Mouse (Mus musculus) forebrain, embryonic 13.5 days (tissue): ENCODE measurements around the gene Gm28230. TPM values are rescaled to one million over a fixed set of nuclear protein-coding genes. Genes with fewer than 3 reads are reported as not detected.
A peak's percentile ranks its signal among the peaks of the same experiment; 100 is the strongest.

Experiments
- ATAC-seq: fragments of 200-750 bp; cut with Nextera tagmentation; 2 replicates; pipeline ENCODE4 v1.8.0; 2017
- H3K27ac ChIP-seq: fragments of 300-500 bp; sonication (generic); 2 replicates; pipeline ENCODE4 v1.5.1; 2015; ENCODE audit warnings: inconsistent platforms, mild to moderate bottlenecking, moderate library complexity
- H3K27me3 ChIP-seq: fragments of 300-500 bp; sonication (generic); 2 replicates; pipeline ENCODE4 v1.6.1; 2015; ENCODE audit warnings: mild to moderate bottlenecking, inconsistent platforms
- H3K36me3 ChIP-seq: fragments of 300-500 bp; sonication (generic); 2 replicates; pipeline ENCODE4 v1.6.1; 2015; ENCODE audit warnings: mild to moderate bottlenecking, inconsistent platforms; ENCODE audit not compliant: poor library complexity, severe bottlenecking
- H3K4me1 ChIP-seq: fragments of 300-500 bp; sonication (generic); 2 replicates; pipeline ENCODE4 v1.6.1; 2015; ENCODE audit warnings: inconsistent platforms
- H3K4me2 ChIP-seq: fragments of 300-500 bp; sonication (generic); 2 replicates; pipeline ENCODE4 v1.6.1; 2015; ENCODE audit warnings: inconsistent platforms, mild to moderate bottlenecking, moderate library complexity
- H3K4me3 ChIP-seq: fragments of 300-500 bp; sonication (generic); 2 replicates; pipeline ENCODE4 v1.5.1; 2015; ENCODE audit warnings: mild to moderate bottlenecking, inconsistent platforms
- H3K9ac ChIP-seq: fragments of 300-500 bp; sonication (generic); 2 replicates; pipeline ENCODE4 v1.6.1; 2015; ENCODE audit warnings: mild to moderate bottlenecking, inconsistent platforms
- H3K9me3 ChIP-seq: fragments of 300-500 bp; sonication (generic); replicated peaks from 2 replicates; pipeline ENCODE4 v1.6.1; 2016; ENCODE audit warnings: inconsistent platforms
- WGBS: fragments of 180-500 bp; shearing (Covaris S2); methylation state at CpG from one replicate; pipeline ENCODE4 v1.1.7; 2015; 5-methylcytosine and 5-hydroxymethylcytosine counted together
- polyA plus RNA-seq: library from polyadenylated mRNA; unstranded; fragments of >200 nt; fragmentation: Nextera tagmentation; extraction: Ambion mirVana; gene quantifications from 2 replicates; pipeline ENCODE4 v1.2.1, GENCODE M21; 2015

The Gm28230 gene
- polyA plus RNA-seq, 1 experiment from 2014 or later, result not detected

- no peak for ATAC-seq
- H3K4me3 ChIP-seq, result no peak overlapping the region
Observed at GRCm38 (mm10) chr2:74686301-74686987, 40.1 kb upstream of the Gm28230 start.

DNA sequence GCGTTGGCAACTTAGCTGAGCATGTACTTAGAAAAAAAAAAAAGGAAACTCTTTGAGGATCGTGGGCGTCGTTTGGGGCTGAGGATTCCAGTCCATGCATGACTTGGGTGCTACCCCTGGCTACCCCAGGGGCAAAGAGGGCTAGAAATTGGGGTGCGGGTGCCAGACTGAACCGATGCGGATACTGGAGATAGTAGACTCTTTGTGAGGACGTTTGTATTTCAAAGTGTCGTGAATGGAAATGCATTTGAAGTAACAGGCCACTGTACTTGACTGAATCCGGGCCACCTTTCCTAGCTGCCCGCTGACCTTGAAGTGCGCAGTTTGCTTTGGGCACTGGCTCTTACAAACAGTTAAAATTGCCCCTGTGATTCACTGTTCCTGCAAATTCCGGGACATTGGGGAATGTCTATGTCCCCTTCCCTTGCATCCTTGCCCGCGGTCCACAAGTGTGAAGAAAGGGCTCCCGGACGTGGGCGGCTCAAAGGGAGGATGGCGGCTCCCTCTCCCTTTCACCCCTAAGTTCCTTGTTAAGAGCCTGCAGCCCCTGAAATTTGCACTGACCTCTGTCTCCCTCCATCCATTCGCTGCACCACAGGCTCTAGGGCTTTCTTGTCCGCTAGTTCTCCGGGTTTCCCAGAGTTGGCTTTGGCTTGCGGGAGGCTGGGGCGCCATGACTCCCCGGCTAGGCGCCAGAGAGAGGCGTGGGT lies 39.4 kb upstream of the Gm28230 start:
- Histone ChIP-seq H3K9ac (no peak overlapping the region), H3K27me3 (peaks cover 97% of the 10 kb centered on the region), H3K36me3 (no peaks in the 10 kb centered on the region), H3K27ac (no peak overlapping the region), H3K4me3 (no peak overlapping the region), H3K9me3 (no peaks in the 10 kb centered on the region), H3K4me1 (peaks cover 12% of the 10 kb centered on the region), H3K4me2 (no peak overlapping the region)
- 2% methylated on average over 27 of the region's 27 CpGs for WGBS
- ATAC-seq, result no peak

More at GRCm38 (mm10) chr2:74686301-74686987, 40.1 kb upstream of the Gm28230 start:
- Histone ChIP-seq H3K9ac (no peak overlapping the region), H3K27ac (no peak overlapping the region), H3K4me1 (peaks cover 14% of the 10 kb centered on the region), H3K9me3 (no peaks in the 10 kb centered on the region), H3K27me3 (peaks cover 97% of the 10 kb centered on the region), H3K36me3 (no peaks in the 10 kb centered on the region), H3K4me2 (no peak overlapping the region)
- 5% methylated on average over 17 of the region's 17 CpGs for WGBS

- no peak overlapping the region for H3K9ac ChIP-seq
- no peak for ATAC-seq
- no peaks in the 10 kb centered on the region for H3K36me3 ChIP-seq
- H3K4me2 ChIP-seq, result no peak overlapping the region
- H3K4me1 ChIP-seq, result peaks cover 4% of the 10 kb centered on the region; the same call in 1 of the 2 replicates
- H3K27ac ChIP-seq, result no peak overlapping the region
- under 1% methylated on average over 31 of the region's 31 CpGs for WGBS
- H3K4me3 ChIP-seq, result no peak overlapping the region
- H3K9me3 ChIP-seq, result no peaks in the 10 kb centered on the region
- H3K27me3 ChIP-seq, result peaks cover 97% of the 10 kb centered on the region
Observed at GRCm38 (mm10) chr2:74687698-74688555, 38.6 kb upstream of the Gm28230 start.

- H3K4me3 ChIP-seq, result no peak overlapping the region
- ATAC-seq, result no peak
- H3K9ac ChIP-seq, result no peak overlapping the region
- no peak overlapping the region for H3K4me2 ChIP-seq
- WGBS, result 4% methylated on average over 12 of the region's 12 CpGs
- H3K36me3 ChIP-seq, result no peaks in the 10 kb centered on the region
- no peaks in the 10 kb centered on the region for H3K9me3 ChIP-seq
- no peak overlapping the region for H3K27ac ChIP-seq
- peaks cover 97% of the 10 kb centered on the region for H3K27me3 ChIP-seq
- 0 out of 2 replicates have a peak, but pooled peaks cover 3% of the 10 kb centered on the region for H3K4me1 ChIP-seq
Observed at GRCm38 (mm10) chr2:74688795-74689573, 37.5 kb upstream of the Gm28230 start.

GRCm38 (mm10) chr2:74689574-74690337 lies 36.8 kb upstream of the Gm28230 start:
- peaks cover 97% of the 10 kb centered on the region for H3K27me3 ChIP-seq

DNA sequence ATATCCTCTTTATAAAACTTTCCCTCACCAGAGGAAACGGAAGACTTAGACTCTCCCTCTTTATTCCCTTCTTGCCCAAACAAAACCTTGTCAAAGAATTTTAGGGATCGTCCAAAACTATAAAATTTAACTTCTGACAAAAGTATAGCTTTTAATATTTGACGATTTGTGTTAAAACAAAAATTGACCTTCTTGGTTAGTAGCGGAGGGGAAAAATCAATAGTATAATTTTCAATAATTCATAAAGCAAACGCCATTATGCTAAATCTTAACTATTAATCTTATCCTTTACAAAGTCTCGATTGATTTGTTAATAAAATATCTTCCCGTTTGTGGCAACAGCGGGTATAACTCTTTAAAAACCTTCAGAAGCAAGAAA lies 36.2 kb upstream of the Gm28230 start:
- Histone ChIP-seq H3K27ac (no peak overlapping the region), H3K4me2 (no peak overlapping the region), H3K9me3 (no peaks in the 10 kb centered on the region), H3K4me3 (no peak overlapping the region), H3K4me1 (0 out of 2 replicates have a peak, but pooled peaks cover 3% of the 10 kb centered on the region), H3K27me3 (peaks cover 97% of the 10 kb centered on the region), H3K9ac (no peak overlapping the region), H3K36me3 (no peaks in the 10 kb centered on the region)
- 9% methylated on average over 8 of the region's 8 CpGs for WGBS
- no peak for ATAC-seq

More at GRCm38 (mm10) chr2:74689574-74690337, 36.8 kb upstream of the Gm28230 start:
- H3K4me1 ChIP-seq, result 0 out of 2 replicates have a peak, but pooled peaks cover 3% of the 10 kb centered on the region
- H3K4me3 ChIP-seq, result no peak overlapping the region
- 1% methylated on average over 24 of the region's 24 CpGs for WGBS
- no peaks in the 10 kb centered on the region for H3K9me3 ChIP-seq
- no peak overlapping the region for H3K27ac ChIP-seq
- no peak for ATAC-seq
- no peak overlapping the region for H3K4me2 ChIP-seq
- no peak overlapping the region for H3K9ac ChIP-seq
- no peaks in the 10 kb centered on the region for H3K36me3 ChIP-seq

GRCm38 (mm10) chr2:74691022-74691951 lies 35.2 kb upstream of the Gm28230 start, which contains the start of gene Hoxd10:
Gene Hoxd10, plus strand, starts transcription at chr2:74691924.
- Histone ChIP-seq H3K9ac (no peak within 1 kb of the TSS), H3K9me3 (no peaks in the 10 kb centered on the region), H3K4me3 (0 out of 2 replicates have a peak within 1 kb of the TSS, but pooled peaks have one; percentile 13), H3K36me3 (no peaks in the 10 kb centered on the region), H3K4me1 (0 out of 2 replicates have a peak, but pooled peaks cover 3% of the 10 kb centered on the region), H3K27ac (no peak within 1 kb of the TSS), H3K27me3 (peaks cover 98% of the 10 kb centered on the region), H3K4me2 (peak within 1 kb of the TSS; percentile 25; the same call in 1 of the 2 replicates)
- peak; percentile 50 for ATAC-seq
- 2% methylated on average over 56 of the region's 56 CpGs for WGBS

GRCm38 (mm10) chr2:74691995-74692807 lies 34.3 kb upstream of the Gm28230 start:
- no peak overlapping the region for H3K9ac ChIP-seq
- 4% methylated on average over 35 of the region's 35 CpGs for WGBS
- no peak for ATAC-seq

GRCm38 (mm10) chr2:74692808-74693431 lies 33.6 kb upstream of the Gm28230 start:
- H3K4me1 ChIP-seq, result peaks cover 9% of the 10 kb centered on the region
- WGBS, result under 1% methylated on average over 20 of the region's 20 CpGs
- H3K4me2 ChIP-seq, result no peak overlapping the region
- H3K36me3 ChIP-seq, result no peaks in the 10 kb centered on the region
- H3K9me3 ChIP-seq, result no peaks in the 10 kb centered on the region
- H3K27me3 ChIP-seq, result peaks cover 98% of the 10 kb centered on the region
- no peak for ATAC-seq
- H3K27ac ChIP-seq, result no peak overlapping the region
- H3K9ac ChIP-seq, result no peak overlapping the region
- H3K4me3 ChIP-seq, result no peak overlapping the region

More at GRCm38 (mm10) chr2:74691995-74692807, 34.3 kb upstream of the Gm28230 start:
- H3K4me3 ChIP-seq, result no peak overlapping the region
- H3K9me3 ChIP-seq, result no peaks in the 10 kb centered on the region
- no peak overlapping the region for H3K27ac ChIP-seq
- peaks cover 98% of the 10 kb centered on the region for H3K27me3 ChIP-seq
- H3K4me2 ChIP-seq, result no peak overlapping the region
- no peaks in the 10 kb centered on the region for H3K36me3 ChIP-seq
- 0 out of 2 replicates have a peak, but pooled peaks cover 3% of the 10 kb centered on the region for H3K4me1 ChIP-seq
